Mouse (Mus musculus): Measurements from ENCODE around the gene Upk3b. TPM values are rescaled to one million over a fixed set of nuclear protein-coding genes. Genes with fewer than 3 reads are reported as not detected.

Upk3b gene
- polyA plus RNA-seq, 1 experiment from 2014 or later, result 69.3 TPM

- Histone ChIP-seq H3K36me3 (ENCODE audit: control insufficient read depth, insufficient read depth, low read length) (no peaks in the 10 kb centered on the region), H3K9ac (ENCODE audit: low read depth, low read length) (no peak overlapping the region), H3K4me2 (no peak overlapping the region), H3K4me3 (ENCODE audit: low read depth, low read length) (no peak overlapping the region), H3K27ac (ENCODE audit: low read depth, low read length) (no peak overlapping the region), H3K27me3 (ENCODE audit: control insufficient read depth, insufficient read depth, low read length) (no peaks in the 10 kb centered on the region; the same call in 1 of the 2 replicates), H3K4me1 (ENCODE audit: control insufficient read depth, insufficient read depth, low read length) (no peaks in the 10 kb centered on the region), H3K9me3 (replicated peaks; ENCODE audit: control insufficient read depth, low read length) (no peaks in the 10 kb centered on the region)
- 58% methylated on average over 11 of the region's 11 CpGs for WGBS (ENCODE audit: insufficient replicate concordance)
- ATAC-seq (replicated peaks; ENCODE audit: insufficient number of reproducible peaks, low FRiP score, low TSS enrichment), result no peak
Measured at GRCm38 (mm10) chr5:136073526-136073925, 35.2 kb downstream of the Upk3b start.

GRCm38 (mm10) chr5:136075076-136075475 lies 36.8 kb downstream of the Upk3b start:
- H3K9ac ChIP-seq (ENCODE audit: low read depth, low read length), result no peak overlapping the region
- ATAC-seq (replicated peaks; ENCODE audit: insufficient number of reproducible peaks, low FRiP score, low TSS enrichment), result no peak
- WGBS (ENCODE audit: insufficient replicate concordance), result 64% methylated on average over 5 of the region's 5 CpGs

GRCm38 (mm10) chr5:136076284-136076683 lies 38.0 kb downstream of the Upk3b start:
- Histone ChIP-seq H3K36me3 (ENCODE audit: control insufficient read depth, insufficient read depth, low read length) (no peaks in the 10 kb centered on the region), H3K4me3 (ENCODE audit: low read depth, low read length) (no peak overlapping the region), H3K27me3 (ENCODE audit: control insufficient read depth, insufficient read depth, low read length) (no peaks in the 10 kb centered on the region; the same call in 1 of the 2 replicates), H3K9me3 (replicated peaks; ENCODE audit: control insufficient read depth, low read length) (no peaks in the 10 kb centered on the region), H3K4me1 (ENCODE audit: control insufficient read depth, insufficient read depth, low read length) (no peaks in the 10 kb centered on the region), H3K27ac (ENCODE audit: low read depth, low read length) (no peak overlapping the region), H3K4me2 (no peak overlapping the region), H3K9ac (ENCODE audit: low read depth, low read length) (no peak overlapping the region)
- no peak for ATAC-seq (replicated peaks; ENCODE audit: insufficient number of reproducible peaks, low FRiP score, low TSS enrichment)
- WGBS (ENCODE audit: insufficient replicate concordance), result 48% methylated on average over 7 of the region's 7 CpGs

More at GRCm38 (mm10) chr5:136075076-136075475, 36.8 kb downstream of the Upk3b start:
- no peaks in the 10 kb centered on the region for H3K4me1 ChIP-seq (ENCODE audit: control insufficient read depth, insufficient read depth, low read length)
- H3K9me3 ChIP-seq (replicated peaks; ENCODE audit: control insufficient read depth, low read length), result no peaks in the 10 kb centered on the region
- no peaks in the 10 kb centered on the region for H3K36me3 ChIP-seq (ENCODE audit: control insufficient read depth, insufficient read depth, low read length)
- H3K27ac ChIP-seq (ENCODE audit: low read depth, low read length), result no peak overlapping the region
- no peak overlapping the region for H3K4me3 ChIP-seq (ENCODE audit: low read depth, low read length)
- no peak overlapping the region for H3K4me2 ChIP-seq
- no peaks in the 10 kb centered on the region; the same call in 1 of the 2 replicates for H3K27me3 ChIP-seq (ENCODE audit: control insufficient read depth, insufficient read depth, low read length)

GRCm38 (mm10) chr5:136077001-136077550 lies 38.8 kb downstream of the Upk3b start:
- 74% methylated on average over 9 of the region's 9 CpGs for WGBS (ENCODE audit: insufficient replicate concordance)
- Histone ChIP-seq H3K27me3 (ENCODE audit: control insufficient read depth, insufficient read depth, low read length) (no peaks in the 10 kb centered on the region; the same call in 1 of the 2 replicates), H3K4me2 (no peak overlapping the region), H3K4me3 (ENCODE audit: low read depth, low read length) (no peak overlapping the region), H3K36me3 (ENCODE audit: control insufficient read depth, insufficient read depth, low read length) (no peaks in the 10 kb centered on the region), H3K27ac (ENCODE audit: low read depth, low read length) (no peak overlapping the region), H3K9me3 (replicated peaks; ENCODE audit: control insufficient read depth, low read length) (no peaks in the 10 kb centered on the region), H3K9ac (ENCODE audit: low read depth, low read length) (no peak overlapping the region), H3K4me1 (ENCODE audit: control insufficient read depth, insufficient read depth, low read length) (no peaks in the 10 kb centered on the region)
- no peak for ATAC-seq (replicated peaks; ENCODE audit: insufficient number of reproducible peaks, low FRiP score, low TSS enrichment)

GRCm38 (mm10) chr5:136078136-136078535 lies 39.8 kb downstream of the Upk3b start:
- no peak overlapping the region for H3K4me3 ChIP-seq (ENCODE audit: low read depth, low read length)
- no peak overlapping the region for H3K27ac ChIP-seq (ENCODE audit: low read depth, low read length)
- no peak overlapping the region for H3K4me2 ChIP-seq
- no peak overlapping the region for H3K9ac ChIP-seq (ENCODE audit: low read depth, low read length)
- no peaks in the 10 kb centered on the region; the same call in 1 of the 2 replicates for H3K27me3 ChIP-seq (ENCODE audit: control insufficient read depth, insufficient read depth, low read length)
- 91% methylated on average over 5 of the region's 5 CpGs for WGBS (ENCODE audit: insufficient replicate concordance)
- no peaks in the 10 kb centered on the region for H3K36me3 ChIP-seq (ENCODE audit: control insufficient read depth, insufficient read depth, low read length)
- no peaks in the 10 kb centered on the region; the same call in 1 of the 2 replicates for H3K4me1 ChIP-seq (ENCODE audit: control insufficient read depth, insufficient read depth, low read length)
- no peaks in the 10 kb centered on the region for H3K9me3 ChIP-seq (replicated peaks; ENCODE audit: control insufficient read depth, low read length)
- no peak for ATAC-seq (replicated peaks; ENCODE audit: insufficient number of reproducible peaks, low FRiP score, low TSS enrichment)

- H3K4me2 ChIP-seq, result no peak overlapping the region
- peaks cover 11% of the 10 kb centered on the region for H3K4me1 ChIP-seq (ENCODE audit: control insufficient read depth, insufficient read depth, low read length)
- ATAC-seq (replicated peaks; ENCODE audit: insufficient number of reproducible peaks, low FRiP score, low TSS enrichment), result no peak
- peaks cover 32% of the 10 kb centered on the region for H3K27me3 ChIP-seq (ENCODE audit: control insufficient read depth, insufficient read depth, low read length)
- no peaks in the 10 kb centered on the region for H3K9me3 ChIP-seq (replicated peaks; ENCODE audit: control insufficient read depth, low read length)
- no peak overlapping the region for H3K27ac ChIP-seq (ENCODE audit: low read depth, low read length)
- H3K9ac ChIP-seq (ENCODE audit: low read depth, low read length), result no peak overlapping the region
- no peaks in the 10 kb centered on the region for H3K36me3 ChIP-seq (ENCODE audit: control insufficient read depth, insufficient read depth, low read length)
- H3K4me3 ChIP-seq (ENCODE audit: low read depth, low read length), result no peak overlapping the region
- WGBS (ENCODE audit: insufficient replicate concordance), result 74% methylated on average over 4 of the region's 4 CpGs
Measured at GRCm38 (mm10) chr5:136082345-136082744, 44.0 kb downstream of the Upk3b start.

- peaks cover 11% of the 10 kb centered on the region for H3K4me1 ChIP-seq (ENCODE audit: control insufficient read depth, insufficient read depth, low read length)
- under 1% methylated on average over 28 of the region's 28 CpGs for WGBS (ENCODE audit: insufficient replicate concordance)
- peak within 1 kb of the TSS; percentile 58; the same call in 1 of the 2 replicates for H3K9ac ChIP-seq (ENCODE audit: low read depth, low read length)
- peak within 1 kb of the TSS; percentile 52 for H3K4me3 ChIP-seq (ENCODE audit: low read depth, low read length)
- no peaks in the 10 kb centered on the region for H3K36me3 ChIP-seq (ENCODE audit: control insufficient read depth, insufficient read depth, low read length)
- peak within 1 kb of the TSS; percentile 97 for H3K4me2 ChIP-seq
- no peaks in the 10 kb centered on the region for H3K9me3 ChIP-seq (replicated peaks; ENCODE audit: control insufficient read depth, low read length)
- peaks cover 32% of the 10 kb centered on the region for H3K27me3 ChIP-seq (ENCODE audit: control insufficient read depth, insufficient read depth, low read length)
- ATAC-seq (replicated peaks; ENCODE audit: insufficient number of reproducible peaks, low FRiP score, low TSS enrichment), result peak; percentile 90
- H3K27ac ChIP-seq (ENCODE audit: low read depth, low read length), result no peak within 1 kb of the TSS
Measured at GRCm38 (mm10) chr5:136083669-136084107, 45.4 kb downstream of the Upk3b start, which contains the start of gene Rasa4. Rasa4 (plus strand) TSS chr5:136083916.

DNA sequence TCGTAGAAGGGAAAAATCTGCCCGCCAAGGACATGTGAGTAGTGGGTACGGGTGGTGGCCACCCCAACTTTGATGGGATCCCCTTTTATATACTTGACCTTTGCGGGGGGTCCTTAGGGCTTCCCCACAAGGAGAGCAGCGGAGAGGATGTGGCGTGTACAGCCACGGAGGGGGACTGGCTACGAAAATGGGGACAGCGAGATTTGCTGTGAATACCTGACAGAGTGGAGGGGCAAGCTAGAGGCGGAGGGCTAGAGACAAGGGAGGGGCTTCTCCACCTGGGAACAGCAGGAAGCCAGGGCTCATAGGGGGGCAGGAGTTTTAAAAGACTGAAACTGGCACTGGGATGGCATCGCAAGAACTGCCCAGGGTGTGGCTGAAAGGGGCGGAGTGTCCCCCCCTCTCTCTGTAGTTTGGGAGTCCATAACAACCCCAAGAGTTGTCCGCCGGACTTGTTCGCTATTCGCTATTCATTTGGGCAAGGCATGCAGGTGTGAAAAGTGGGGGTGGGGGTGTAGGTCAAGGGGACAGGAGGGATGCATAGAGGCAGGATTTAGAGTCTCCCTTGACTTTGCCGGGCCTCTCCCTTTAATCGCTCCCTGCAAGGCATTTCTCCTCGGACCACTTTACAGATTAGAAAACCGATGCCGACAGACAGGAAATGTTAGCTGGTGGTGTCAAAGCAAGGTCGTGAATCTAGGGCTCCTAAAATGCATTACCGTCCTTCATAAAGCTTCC lies 46.0 kb downstream of the Upk3b start:
- H3K4me3 ChIP-seq (ENCODE audit: low read depth, low read length), result peak overlapping the region; percentile 52
- no peak overlapping the region for H3K27ac ChIP-seq (ENCODE audit: low read depth, low read length)
- no peaks in the 10 kb centered on the region for H3K9me3 ChIP-seq (replicated peaks; ENCODE audit: control insufficient read depth, low read length)
- H3K27me3 ChIP-seq (ENCODE audit: control insufficient read depth, insufficient read depth, low read length), result peaks cover 32% of the 10 kb centered on the region
- no peak for ATAC-seq (replicated peaks; ENCODE audit: insufficient number of reproducible peaks, low FRiP score, low TSS enrichment)
- no peaks in the 10 kb centered on the region for H3K36me3 ChIP-seq (ENCODE audit: control insufficient read depth, insufficient read depth, low read length)
- H3K4me2 ChIP-seq, result peak overlapping the region; percentile 97
- WGBS (ENCODE audit: insufficient replicate concordance), result 2% methylated on average over 23 of the region's 23 CpGs
- H3K9ac ChIP-seq (ENCODE audit: low read depth, low read length), result peak overlapping the region; percentile 58; the same call in 1 of the 2 replicates
- peaks cover 11% of the 10 kb centered on the region for H3K4me1 ChIP-seq (ENCODE audit: control insufficient read depth, insufficient read depth, low read length)
